Mouse (Mus musculus): ENCODE data around the gene Slc6a12. TPM values are rescaled to one million over a fixed set of nuclear protein-coding genes. Genes with fewer than 3 reads are reported as not detected.
A peak's percentile ranks its signal among the peaks of the same experiment; 100 is the strongest.

The Slc6a12 gene
- polyA plus RNA-seq, 1 experiment from 2014 or later, result 0.66 TPM

GRCm38 (mm10) chr6:121412558-121413297, 69.9 kb downstream of the Slc6a12 start:
- Histone ChIP-seq H3K36me3 (ENCODE audit: control insufficient read depth, insufficient read depth, low read length) (no peaks in the 10 kb centered on the region), H3K4me1 (ENCODE audit: control insufficient read depth, insufficient read depth, low read length) (no peaks in the 10 kb centered on the region), H3K4me3 (ENCODE audit: low read depth, low read length) (peak overlapping the region; percentile 17), H3K9ac (ENCODE audit: low read length) (no peak overlapping the region), H3K27ac (ENCODE audit: low read depth, low read length) (no peak overlapping the region), H3K4me2 (ENCODE audit: low read length) (peak overlapping the region; percentile 33), H3K9me3 (replicated peaks; ENCODE audit: control insufficient read depth, low read length) (no peaks in the 10 kb centered on the region), H3K27me3 (replicated peaks; ENCODE audit: control insufficient read depth, insufficient read depth, low read length) (peaks cover 38% of the 10 kb centered on the region)
- ATAC-seq (0 out of 2 replicates have a peak, but pooled peaks have one; percentile 18), DNase-seq (ENCODE audit: low spot score) (no peak)
- WGBS, result 1% methylated on average over 43 of the region's 46 CpGs

Small RNAs within 50 kb of the gene (microRNA-seq; reads per million reads assigned to microRNA genes)
- gene Gm24855, result not detected

Other genes with a start within 250 kb of the Slc6a12 start
- gene Mical3, start 212.1 kb upstream of the Slc6a12 start, polyA plus RNA-seq (2014; fragmentation: Nextera tagmentation; extraction: Ambion mirVana), result 19.4 and 34.0 TPM in 2 replicates
- 12.7 and 16.4 TPM in 2 replicates for gene Pex26, start 159.4 kb upstream of the Slc6a12 start, polyA plus RNA-seq (2014; fragmentation: Nextera tagmentation; extraction: Ambion mirVana)
- 0.22 and 0.33 TPM in 2 replicates for gene Tuba8, start 132.4 kb upstream of the Slc6a12 start, polyA plus RNA-seq (2014; fragmentation: Nextera tagmentation; extraction: Ambion mirVana)
- 0.76 and 1.1 TPM in 2 replicates for gene Usp18, start 97.2 kb upstream of the Slc6a12 start, polyA plus RNA-seq (2014; fragmentation: Nextera tagmentation; extraction: Ambion mirVana)
- gene Slc6a13, start 42.8 kb upstream of the Slc6a12 start, polyA plus RNA-seq (2014; fragmentation: Nextera tagmentation; extraction: Ambion mirVana), result 20.3 and 30.9 TPM in 2 replicates
- 2.9 and 4.8 TPM in 2 replicates for gene Iqsec3, start 130.6 kb downstream of the Slc6a12 start, polyA plus RNA-seq (2014; fragmentation: Nextera tagmentation; extraction: Ambion mirVana)

Measured in forebrain, embryonic 14.5 days (tissue).